Mouse (Mus musculus): Measurements from ENCODE around the gene Mcl1. TPM values are rescaled to one million over a fixed set of nuclear protein-coding genes. Genes with fewer than 3 reads are reported as not detected.

The Mcl1 gene
- polyA plus RNA-seq, 1 experiment from 2014 or later = 38.1 TPM

- no peak for ATAC-seq (ENCODE audit: low FRiP score, low TSS enrichment)
- peaks cover 66% of the 10 kb centered on the region for H3K4me1 ChIP-seq (ENCODE audit: insufficient read depth, low read length)
- WGBS = 19% methylated on average over 3 of the region's 3 CpGs
- no peaks in the 10 kb centered on the region for H3K27me3 ChIP-seq (ENCODE audit: insufficient read depth, low read length)
- H3K9ac ChIP-seq (replicated peaks; ENCODE audit: low read length) = no peak overlapping the region
- H3K4me2 ChIP-seq (replicated peaks; ENCODE audit: low read depth, low read length) = no peak overlapping the region
- H3K9me3 ChIP-seq (ENCODE audit: low read length) = no peaks in the 10 kb centered on the region
- H3K36me3 ChIP-seq (ENCODE audit: insufficient read depth, low read length) = peaks cover 11% of the 10 kb centered on the region; the same call in 1 of the 2 replicates
- H3K27ac ChIP-seq (ENCODE audit: low read length) = peak overlapping the region; percentile 98
- no peak overlapping the region for H3K4me3 ChIP-seq (ENCODE audit: low read length)
Observed at GRCm38 (mm10) chr3:95672461-95672860, 13.9 kb downstream of the Mcl1 start.

- peak overlapping the region; percentile 30 for H3K4me2 ChIP-seq (replicated peaks; ENCODE audit: low read depth, low read length)
- H3K27ac ChIP-seq (ENCODE audit: low read length) = peak overlapping the region; percentile 98
- peaks cover 12% of the 10 kb centered on the region; the same call in 1 of the 2 replicates for H3K36me3 ChIP-seq (ENCODE audit: insufficient read depth, low read length)
- no peaks in the 10 kb centered on the region for H3K27me3 ChIP-seq (ENCODE audit: insufficient read depth, low read length)
- H3K9ac ChIP-seq (replicated peaks; ENCODE audit: low read length) = peak overlapping the region; percentile 53; the same call in 1 of the 2 replicates
- 42% methylated on average over 10 of the region's 10 CpGs for WGBS
- no peak overlapping the region for H3K4me3 ChIP-seq (ENCODE audit: low read length)
- ATAC-seq (ENCODE audit: low FRiP score, low TSS enrichment) = no peak
- H3K4me1 ChIP-seq (ENCODE audit: insufficient read depth, low read length) = peaks cover 60% of the 10 kb centered on the region
- no peaks in the 10 kb centered on the region for H3K9me3 ChIP-seq (ENCODE audit: low read length)
Observed at GRCm38 (mm10) chr3:95672861-95673706, 14.5 kb downstream of the Mcl1 start.

GRCm38 (mm10) chr3:95673707-95674211 lies 15.2 kb downstream of the Mcl1 start:
- peak overlapping the region; percentile 53 for H3K9ac ChIP-seq (replicated peaks; ENCODE audit: low read length)
- peak overlapping the region; percentile 30 for H3K4me2 ChIP-seq (replicated peaks; ENCODE audit: low read depth, low read length)
- 17% methylated on average over 10 of the region's 11 CpGs for WGBS
- H3K27me3 ChIP-seq (ENCODE audit: insufficient read depth, low read length) = no peaks in the 10 kb centered on the region
- peaks cover 12% of the 10 kb centered on the region; the same call in 1 of the 2 replicates for H3K36me3 ChIP-seq (ENCODE audit: insufficient read depth, low read length)
- H3K27ac ChIP-seq (ENCODE audit: low read length) = peak overlapping the region; percentile 98
- H3K4me3 ChIP-seq (ENCODE audit: low read length) = no peak overlapping the region
- no peaks in the 10 kb centered on the region for H3K9me3 ChIP-seq (ENCODE audit: low read length)
- ATAC-seq (ENCODE audit: low FRiP score, low TSS enrichment) = peak; percentile 47
- peaks cover 53% of the 10 kb centered on the region for H3K4me1 ChIP-seq (ENCODE audit: insufficient read depth, low read length)

GRCm38 (mm10) chr3:95674236-95674635 lies 15.6 kb downstream of the Mcl1 start:
- Histone ChIP-seq H3K4me1 (ENCODE audit: insufficient read depth, low read length) (peaks cover 52% of the 10 kb centered on the region), H3K9me3 (ENCODE audit: low read length) (no peaks in the 10 kb centered on the region), H3K4me3 (ENCODE audit: low read length) (no peak overlapping the region), H3K4me2 (replicated peaks; ENCODE audit: low read depth, low read length) (peak overlapping the region; percentile 30), H3K9ac (replicated peaks; ENCODE audit: low read length) (peak overlapping the region; percentile 53), H3K27me3 (ENCODE audit: insufficient read depth, low read length) (no peaks in the 10 kb centered on the region), H3K27ac (ENCODE audit: low read length) (peak overlapping the region; percentile 98), H3K36me3 (ENCODE audit: insufficient read depth, low read length) (peaks cover 11% of the 10 kb centered on the region; the same call in 1 of the 2 replicates)
- ATAC-seq (ENCODE audit: low FRiP score, low TSS enrichment) = peak; percentile 66
- 9% methylated on average over 2 of the region's 2 CpGs for WGBS

- under 1% methylated on average over 6 of the region's 6 CpGs for WGBS
- peak overlapping the region; percentile 98 for H3K27ac ChIP-seq (ENCODE audit: low read length)
- H3K4me3 ChIP-seq (ENCODE audit: low read length) = no peak overlapping the region
- no peaks in the 10 kb centered on the region for H3K9me3 ChIP-seq (ENCODE audit: low read length)
- peak; percentile 1; the same call in 1 of the 2 replicates for ATAC-seq (ENCODE audit: low FRiP score, low TSS enrichment)
- peak overlapping the region; percentile 53 for H3K9ac ChIP-seq (replicated peaks; ENCODE audit: low read length)
- H3K4me1 ChIP-seq (ENCODE audit: insufficient read depth, low read length) = peaks cover 52% of the 10 kb centered on the region
- H3K4me2 ChIP-seq (replicated peaks; ENCODE audit: low read depth, low read length) = peak overlapping the region; percentile 19
- 0 out of 2 replicates have a peak, but pooled peaks cover 6% of the 10 kb centered on the region for H3K36me3 ChIP-seq (ENCODE audit: insufficient read depth, low read length)
- no peaks in the 10 kb centered on the region for H3K27me3 ChIP-seq (ENCODE audit: insufficient read depth, low read length)
Observed at GRCm38 (mm10) chr3:95674812-95675211, 16.2 kb downstream of the Mcl1 start.

- Histone ChIP-seq H3K27ac (ENCODE audit: low read length) (peak overlapping the region; percentile 98), H3K4me1 (ENCODE audit: insufficient read depth, low read length) (peaks cover 52% of the 10 kb centered on the region), H3K4me3 (ENCODE audit: low read length) (0 out of 2 replicates have a peak overlapping the region, but pooled peaks have one; percentile 6), H3K4me2 (replicated peaks; ENCODE audit: low read depth, low read length) (peak overlapping the region; percentile 19), H3K9ac (replicated peaks; ENCODE audit: low read length) (peak overlapping the region; percentile 53), H3K27me3 (ENCODE audit: insufficient read depth, low read length) (no peaks in the 10 kb centered on the region), H3K9me3 (ENCODE audit: low read length) (no peaks in the 10 kb centered on the region), H3K36me3 (ENCODE audit: insufficient read depth, low read length) (0 out of 2 replicates have a peak, but pooled peaks cover 6% of the 10 kb centered on the region)
- WGBS = 15% methylated on average over 8 of the region's 8 CpGs
- ATAC-seq (ENCODE audit: low FRiP score, low TSS enrichment) = peak; percentile 36; the same call in 1 of the 2 replicates
Observed at GRCm38 (mm10) chr3:95675301-95676092, 16.9 kb downstream of the Mcl1 start.

GRCm38 (mm10) chr3:95676745-95677419 lies 18.3 kb downstream of the Mcl1 start:
- H3K27me3 ChIP-seq (ENCODE audit: insufficient read depth, low read length) = no peaks in the 10 kb centered on the region
- WGBS = 64% methylated on average over 15 of the region's 15 CpGs
- peak overlapping the region; percentile 98; the same call in 1 of the 2 replicates for H3K27ac ChIP-seq (ENCODE audit: low read length)
- ATAC-seq (ENCODE audit: low FRiP score, low TSS enrichment) = no peak
- H3K9ac ChIP-seq (replicated peaks; ENCODE audit: low read length) = no peak overlapping the region
- H3K36me3 ChIP-seq (ENCODE audit: insufficient read depth, low read length) = 0 out of 2 replicates have a peak, but pooled peaks cover 6% of the 10 kb centered on the region
- H3K9me3 ChIP-seq (ENCODE audit: low read length) = no peaks in the 10 kb centered on the region
- H3K4me1 ChIP-seq (ENCODE audit: insufficient read depth, low read length) = peaks cover 61% of the 10 kb centered on the region
- no peak overlapping the region for H3K4me3 ChIP-seq (ENCODE audit: low read length)
- H3K4me2 ChIP-seq (replicated peaks; ENCODE audit: low read depth, low read length) = no peak overlapping the region

GRCm38 (mm10) chr3:95677420-95678090 lies 19.0 kb downstream of the Mcl1 start:
- WGBS = 76% methylated on average over 19 of the region's 19 CpGs
- Histone ChIP-seq H3K36me3 (ENCODE audit: insufficient read depth, low read length) (0 out of 2 replicates have a peak, but pooled peaks cover 6% of the 10 kb centered on the region), H3K4me3 (ENCODE audit: low read length) (no peak overlapping the region), H3K9ac (replicated peaks; ENCODE audit: low read length) (no peak overlapping the region), H3K4me2 (replicated peaks; ENCODE audit: low read depth, low read length) (no peak overlapping the region), H3K27me3 (ENCODE audit: insufficient read depth, low read length) (no peaks in the 10 kb centered on the region), H3K4me1 (ENCODE audit: insufficient read depth, low read length) (peaks cover 55% of the 10 kb centered on the region), H3K9me3 (ENCODE audit: low read length) (no peaks in the 10 kb centered on the region), H3K27ac (ENCODE audit: low read length) (no peak overlapping the region)
- ATAC-seq (ENCODE audit: low FRiP score, low TSS enrichment) = no peak
